Mouse (Mus musculus): ENCODE data around the gene Tomm40l.

- no peak for TF ChIP-seq POLR2A (IDR thresholded peaks at IDR 0.05; ENCODE audit: insufficient read depth, low read depth, low read length)
- no peak for TF ChIP-seq CTCF (IDR thresholded peaks at IDR 0.05; ENCODE audit: insufficient read depth, low read depth, low read length)
These were observed 40.9 kb upstream of the Tomm40l start for GRCm38 (mm10) chr1:171263185-171263611.
